Comparison of ENCODE assay signal across 8 mouse cellular contexts in genomic region chr6:53067446-53067988, GRCm38 (mm10). TPM values are rescaled to one million over a fixed set of nuclear protein-coding genes. Genes with fewer than 3 reads are reported as not detected.
A peak's percentile ranks its signal among the peaks of the same experiment; 100 is the strongest.
DNase-seq lines count a peak whose midpoint lies in the region; ATAC-seq and TF ChIP-seq lines count a peak whose summit lies in the region.

No protein-coding gene starts in this region.

- H3K9me3 ChIP-seq in forebrain, embryonic 10.5 days = no peaks in the 10 kb centered on the region
- no peaks in the 10 kb centered on the region for H3K9me3 ChIP-seq in intestine, embryonic 14.5 days (ENCODE audit: control insufficient read depth, low read length)
- no peaks in the 10 kb centered on the region for H3K9me3 ChIP-seq in liver, embryonic 14.5 days (ENCODE audit: control insufficient read depth, low read length)
- no peaks in the 10 kb centered on the region for H3K9me3 ChIP-seq in neural tube, embryonic 13.5 days

- peak overlapping the region; percentile 84 for H3K4me3 ChIP-seq in forebrain, embryonic 10.5 days
- peak overlapping the region; percentile 74 for H3K4me3 ChIP-seq in intestine, embryonic 14.5 days (ENCODE audit: low read depth, low read length)
- peak overlapping the region; percentile 21 to 63; a peak in 3 of 4 replicates for H3K4me3 ChIP-seq in liver, embryonic 14.5 days (ENCODE audit: insufficient read depth in 1 of 2, low read depth in 2 of 2, low read length in 2 of 2)
- peak overlapping the region; percentile 80 for H3K4me3 ChIP-seq in neural tube, embryonic 13.5 days

- intact Hi-C loops in heart, postnatal 14 days (cut with DNase I) = loop anchor here (5.0 kb wide), 1 partner anchor 75 kb away; no protein-coding TSS in a partner anchor

- peak overlapping the region; percentile 59 for H3K9ac ChIP-seq in intestine, embryonic 14.5 days (ENCODE audit: low read length)
- H3K9ac ChIP-seq in liver, embryonic 14.5 days (replicated peaks) = no peak overlapping the region
- H3K9ac ChIP-seq in neural tube, embryonic 13.5 days = peak overlapping the region; percentile 93

- peaks cover 17% of the 10 kb centered on the region for H3K4me1 ChIP-seq in forebrain, embryonic 10.5 days
- H3K4me1 ChIP-seq in intestine, embryonic 14.5 days (replicated peaks; ENCODE audit: control insufficient read depth, insufficient read depth, low read length) = 0 out of 2 replicates have a peak, but pooled peaks cover 3% of the 10 kb centered on the region
- H3K4me1 ChIP-seq in liver, embryonic 14.5 days (replicated peaks; ENCODE audit: control insufficient read depth in 2 of 2, insufficient read depth in 2 of 2, low read length in 1 of 2) = peaks cover 0 to 7% of the 10 kb centered on the region in 2 experiments; a peak in 2 of 4 replicates
- H3K4me1 ChIP-seq in neural tube, embryonic 13.5 days (replicated peaks) = peaks cover 13% of the 10 kb centered on the region

- ATAC-seq in intestine, embryonic 14.5 days (replicated peaks; ENCODE audit: low FRiP score, low TSS enrichment, low read depth) = peak; percentile 54; the same call in 1 of the 2 replicates
- no peak for ATAC-seq in liver, embryonic 14.5 days (ENCODE audit: insufficient read depth)
- ATAC-seq in neural tube, embryonic 13.5 days (ENCODE audit: low read depth) = peak; percentile 25
- no peak for ATAC-seq in megakaryocyte progenitor cell, adult 5-6 weeks (replicated peaks; ENCODE audit: poor library complexity)

- H3K27me3 ChIP-seq in forebrain, embryonic 10.5 days (ENCODE audit: poor library complexity, severe bottlenecking) = peaks cover 72% of the 10 kb centered on the region
- H3K27me3 ChIP-seq in intestine, embryonic 14.5 days (replicated peaks; ENCODE audit: control insufficient read depth, insufficient read depth, low read length) = peaks cover 26% of the 10 kb centered on the region; the same call in 1 of the 2 replicates
- H3K27me3 ChIP-seq in liver, embryonic 14.5 days (ENCODE audit: control insufficient read depth, insufficient read depth, low read length) = peaks cover 35% of the 10 kb centered on the region
- peaks cover 30% of the 10 kb centered on the region for H3K27me3 ChIP-seq in neural tube, embryonic 13.5 days

- H3K27ac ChIP-seq in forebrain, embryonic 10.5 days = 0 out of 2 replicates have a peak overlapping the region, but pooled peaks have one; percentile 63
- H3K27ac ChIP-seq in intestine, embryonic 14.5 days (ENCODE audit: low read depth) = no peak overlapping the region
- no peak overlapping the region for H3K27ac ChIP-seq in liver, embryonic 14.5 days
- H3K27ac ChIP-seq in neural tube, embryonic 13.5 days (replicated peaks) = peak overlapping the region; percentile 91

- no peak for TF ChIP-seq EP300 in liver, embryonic 14.5 days (IDR thresholded peaks at IDR 0.05; ENCODE audit: low read depth)

- DNase-seq in heart, adult 9 months (ENCODE audit: low spot score in 2 of 2) = peak; percentile 4 to 12
- DNase-seq in heart, postnatal 14 days = no peak
- peak; percentile 21 for DNase-seq in adrenal gland, postnatal 14 days
- DNase-seq in forebrain, embryonic 10.5 days (ENCODE audit: extremely low spot score, low spot score) = no peak
- peak; percentile 65 for DNase-seq in intestine, embryonic 14.5 days (ENCODE audit: low spot score)
- no peak for DNase-seq in liver, embryonic 14.5 days (ENCODE audit: low read depth in 3 of 3, low spot score in 3 of 3)

- no peak for TF ChIP-seq CTCF in liver, embryonic 14.5 days (IDR thresholded peaks at IDR 0.05; ENCODE audit: low read depth)

- H3K36me3 ChIP-seq in forebrain, embryonic 10.5 days (replicated peaks) = no peaks in the 10 kb centered on the region
- H3K36me3 ChIP-seq in intestine, embryonic 14.5 days (ENCODE audit: control insufficient read depth, insufficient read depth, low read length) = no peaks in the 10 kb centered on the region
- no peaks in the 10 kb centered on the region for H3K36me3 ChIP-seq in liver, embryonic 14.5 days (replicated peaks; ENCODE audit: control insufficient read depth, insufficient read depth, low read depth)
- H3K36me3 ChIP-seq in neural tube, embryonic 13.5 days = no peaks in the 10 kb centered on the region

- WGBS in forebrain, embryonic 10.5 days = 2% methylated on average over 41 of the region's 41 CpGs
- WGBS in intestine, embryonic 14.5 days = 5% methylated on average over 37 of the region's 41 CpGs
- WGBS in liver, embryonic 14.5 days (ENCODE audit: insufficient replicate concordance) = 9% methylated on average over 34 of the region's 41 CpGs
- WGBS in neural tube, embryonic 13.5 days = 3% methylated on average over 40 of the region's 41 CpGs

- peak overlapping the region; percentile 79 for H3K4me2 ChIP-seq in intestine, embryonic 14.5 days (ENCODE audit: low read length)
- H3K4me2 ChIP-seq in liver, embryonic 14.5 days (ENCODE audit: low read depth) = peak overlapping the region; percentile 69
- peak overlapping the region; percentile 81 for H3K4me2 ChIP-seq in neural tube, embryonic 13.5 days

RNA-seq across cellular contexts. Expression of gene Jazf1, which starts 0.9 kb away (rescaled TPM):
- 1 to 10 TPM; 5.0 TPM for total RNA-seq in heart, postnatal 14 days (2021)
- 4.3 and 4.8 TPM in 2 replicates for total RNA-seq in adrenal gland, postnatal 14 days (2021)
- 1.9 and 2.2 TPM in 2 replicates for polyA plus RNA-seq in forebrain, embryonic 10.5 days (2016; fragmentation: Nextera tagmentation; extraction: Ambion mirVana)
- 6.9 and 7.6 TPM in 2 replicates for polyA plus RNA-seq in intestine, embryonic 14.5 days (2014; fragmentation: Nextera tagmentation; extraction: Ambion mirVana)
- 0.45 and 0.71 TPM in 2 replicates for polyA plus RNA-seq in liver, embryonic 14.5 days (2012; rRNA removed)
- polyA plus RNA-seq in liver, embryonic 14.5 days (2014; fragmentation: Nextera tagmentation; extraction: Ambion mirVana) = 1.2 and 1.3 TPM in 2 replicates
- 31.6 and 31.7 TPM in 2 replicates for polyA plus RNA-seq in neural tube, embryonic 13.5 days (2015; fragmentation: Nextera tagmentation; extraction: Ambion mirVana)
- 0.73 TPM in 1 of 2 replicates, not detected in the other for total RNA-seq in megakaryocyte progenitor cell, adult 5-6 weeks (2015)
- total RNA-seq in megakaryocyte progenitor cell, adult 5-6 weeks (2017) = 0.33 TPM in 1 of 2 replicates, not detected in the other

Comparison
In these comparisons a context has a peak if more than half of its experiments do, and no peak if none do; other contexts are left out.
1. DNase-seq: peak in heart, adult 9 months (2 of 2), adrenal gland, postnatal 14 days (single experiment) and intestine, embryonic 14.5 days (single experiment); none in heart, postnatal 14 days (0 of 2), forebrain, embryonic 10.5 days (single experiment) and liver, embryonic 14.5 days (0 of 3).
2. H3K27ac ChIP-seq: peak in forebrain, embryonic 10.5 days (single experiment) and neural tube, embryonic 13.5 days (single experiment); none in intestine, embryonic 14.5 days (single experiment) and liver, embryonic 14.5 days (single experiment).
3. ATAC-seq: peak in intestine, embryonic 14.5 days (single experiment) and neural tube, embryonic 13.5 days (single experiment); none in liver, embryonic 14.5 days (single experiment) and megakaryocyte progenitor cell, adult 5-6 weeks (single experiment).
4. Peak in every context shown above with its lines, with median percentiles within 50 percentile points of each other: H3K4me3 ChIP-seq and H3K4me2 ChIP-seq.